Mouse (Mus musculus) liver, adult 2 months (tissue): ENCODE measurements around the gene Lmo7.

Source experiments
- CTCF ChIP-seq: fragments of 200-500 bp; IDR thresholded peaks from 2 replicates; pipeline ENCODE4 v1.5.1; 2011; ENCODE audit warnings: low read depth, low read length, control low read depth
- POLR2A ChIP-seq: fragments of 200-500 bp; IDR thresholded peaks from 2 replicates; pipeline ENCODE4 v1.6.1; 2011; ENCODE audit warnings: low read length, control low read depth; ENCODE audit not compliant: insufficient read depth; ENCODE audit errors: extremely low read depth

- TF ChIP-seq POLR2A = no peak
- no peak for TF ChIP-seq CTCF
Observed at GRCm38 (mm10) chr14:101870171-101870902, 140.6 kb downstream of the Lmo7 start.
